Mouse (Mus musculus) heart, embryonic 12.5 days (tissue): ENCODE data around the gene Ctc1. TPM values are rescaled to one million over a fixed set of nuclear protein-coding genes. Genes with fewer than 3 reads are reported as not detected.
"Not testable (repeated sequence)": the region's sequence is repeated elsewhere in the genome, so short reads cannot be mapped to it uniquely, and the experiment has no call there.

Source experiments
- ATAC-seq: fragments of 200-750 bp; cut with Nextera tagmentation; 2 replicates; pipeline ENCODE4 v1.8.0; 2017; ENCODE audit warnings: moderate TSS enrichment, moderate library complexity; ENCODE audit not compliant: insufficient number of reproducible peaks, low FRiP score
- H3K27ac ChIP-seq: fragments of 300-500 bp; sonication (generic); 2 replicates; pipeline ENCODE4 v1.5.1; 2016; ENCODE audit warnings: mild to moderate bottlenecking, moderate library complexity; ENCODE audit not compliant: poor library complexity, severe bottlenecking
- H3K27me3 ChIP-seq: fragments of 300-500 bp; sonication (generic); replicated peaks from 2 replicates; pipeline ENCODE4 v1.6.1; 2016; ENCODE audit warnings: mild to moderate bottlenecking, moderate library complexity
- H3K36me3 ChIP-seq: fragments of 300-500 bp; sonication (generic); 2 replicates; pipeline ENCODE4 v1.6.1; 2016; ENCODE audit warnings: mild to moderate bottlenecking, moderate library complexity
- H3K4me1 ChIP-seq: fragments of 300-500 bp; sonication (generic); replicated peaks from 2 replicates; pipeline ENCODE4 v1.6.1; 2016; ENCODE audit warnings: mild to moderate bottlenecking
- H3K4me2 ChIP-seq: fragments of 300-500 bp; sonication (generic); 2 replicates; pipeline ENCODE4 v1.6.1; 2016; ENCODE audit warnings: mild to moderate bottlenecking, moderate library complexity
- H3K4me3 ChIP-seq: fragments of 300-500 bp; sonication (generic); 2 replicates; pipeline ENCODE4 v1.5.1; 2016; ENCODE audit warnings: mild to moderate bottlenecking
- H3K9ac ChIP-seq: fragments of 300-500 bp; sonication (generic); 2 replicates; pipeline ENCODE4 v1.6.1; 2016; ENCODE audit warnings: mild to moderate bottlenecking, moderate library complexity
- H3K9me3 ChIP-seq: fragments of 300-500 bp; sonication (generic); replicated peaks from 2 replicates; pipeline ENCODE4 v1.6.1; 2016; ENCODE audit warnings: mild to moderate bottlenecking, moderate library complexity
- WGBS: fragments of 180-500 bp; shearing (Covaris S2); methylation state at CpG from one replicate; pipeline ENCODE4 v1.1.7; 2016; 5-methylcytosine and 5-hydroxymethylcytosine counted together
- polyA plus RNA-seq: library from polyadenylated mRNA; unstranded; fragments of >200 nt; fragmentation: Nextera tagmentation; extraction: Ambion mirVana; gene quantifications from 2 replicates; pipeline ENCODE4 v1.2.1, GENCODE M21; 2016

Ctc1 gene
- polyA plus RNA-seq, 1 experiment from 2014 or later: 60.8 TPM

DNA sequence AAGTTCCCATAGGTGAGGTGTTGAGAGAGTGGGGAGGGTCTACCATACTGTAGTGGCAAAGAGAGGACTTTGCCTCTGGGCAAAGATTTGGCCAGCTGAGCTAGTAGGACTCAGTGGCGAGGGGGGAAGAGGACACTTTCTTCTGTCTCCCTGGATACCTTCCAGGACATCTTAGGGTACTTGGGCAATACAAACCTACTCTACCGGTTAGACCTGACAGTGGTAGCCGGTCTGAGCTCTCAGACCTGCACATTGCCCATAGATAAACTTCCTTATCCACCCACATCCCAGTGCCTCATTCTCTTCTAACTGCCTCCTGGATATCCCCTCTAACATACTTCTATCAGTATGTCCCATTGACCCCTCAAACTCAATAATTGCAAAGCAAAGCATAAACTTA is 34.8 kb upstream of the Ctc1 start:
- Histone ChIP-seq H3K9me3 (no peaks in the 10 kb centered on the region), H3K4me3 (no peak overlapping the region), H3K4me1 (0 out of 2 replicates have a peak, but pooled peaks cover 3% of the 10 kb centered on the region), H3K36me3 (0 out of 2 replicates have a peak, but pooled peaks cover 5% of the 10 kb centered on the region), H3K27me3 (no peaks in the 10 kb centered on the region), H3K27ac (no peak overlapping the region), H3K4me2 (no peak overlapping the region), H3K9ac (no peak overlapping the region)
- WGBS: 57% methylated on average over 3 of the region's 3 CpGs
- no peak for ATAC-seq

DNA sequence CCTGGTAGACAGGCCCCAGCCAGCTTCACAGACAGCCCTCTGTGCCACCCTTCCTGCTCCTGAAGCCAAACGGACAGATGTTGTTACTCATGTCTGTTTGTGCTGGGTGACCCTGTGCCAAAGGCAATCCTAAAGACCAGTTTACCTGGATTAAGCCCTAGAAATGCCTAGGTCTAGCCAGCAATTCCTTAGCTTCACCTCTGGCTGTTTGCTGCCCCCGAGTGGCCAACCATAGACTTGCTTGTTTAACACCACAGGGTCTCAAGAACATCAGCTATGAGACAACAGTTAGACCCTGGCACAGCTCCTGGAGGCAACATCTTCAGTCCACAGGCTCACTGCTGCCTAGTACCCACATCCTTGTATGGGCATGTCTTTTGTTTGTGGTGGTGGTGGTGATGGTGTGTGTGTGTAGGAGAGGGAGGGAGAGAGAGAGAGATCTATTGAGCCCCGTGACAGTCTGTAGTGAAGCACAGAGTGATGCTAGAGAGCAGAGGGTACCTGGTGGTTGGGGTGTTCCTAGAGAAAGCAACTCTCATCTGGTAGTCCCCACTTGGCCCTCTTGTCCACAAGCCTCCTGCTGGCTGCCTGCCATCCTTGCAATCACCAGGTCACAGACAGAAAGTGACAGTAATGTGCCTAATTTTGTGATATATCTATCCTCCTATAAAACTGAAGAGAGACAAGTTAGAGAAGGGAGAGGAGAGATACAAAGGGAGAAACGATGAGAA is 32.9 kb upstream of the Ctc1 start:
- H3K36me3 ChIP-seq: peaks cover 16% of the 10 kb centered on the region
- 0 out of 2 replicates have a peak overlapping the region, but pooled peaks have one; percentile 7 for H3K9ac ChIP-seq
- H3K9me3 ChIP-seq: no peaks in the 10 kb centered on the region
- ATAC-seq: no peak
- H3K4me2 ChIP-seq: no peak overlapping the region
- H3K4me3 ChIP-seq: no peak overlapping the region
- WGBS: 24% methylated on average over 4 of the region's 4 CpGs
- H3K4me1 ChIP-seq: 0 out of 2 replicates have a peak, but pooled peaks cover 3% of the 10 kb centered on the region
- no peaks in the 10 kb centered on the region for H3K27me3 ChIP-seq
- H3K27ac ChIP-seq: no peak overlapping the region

DNA sequence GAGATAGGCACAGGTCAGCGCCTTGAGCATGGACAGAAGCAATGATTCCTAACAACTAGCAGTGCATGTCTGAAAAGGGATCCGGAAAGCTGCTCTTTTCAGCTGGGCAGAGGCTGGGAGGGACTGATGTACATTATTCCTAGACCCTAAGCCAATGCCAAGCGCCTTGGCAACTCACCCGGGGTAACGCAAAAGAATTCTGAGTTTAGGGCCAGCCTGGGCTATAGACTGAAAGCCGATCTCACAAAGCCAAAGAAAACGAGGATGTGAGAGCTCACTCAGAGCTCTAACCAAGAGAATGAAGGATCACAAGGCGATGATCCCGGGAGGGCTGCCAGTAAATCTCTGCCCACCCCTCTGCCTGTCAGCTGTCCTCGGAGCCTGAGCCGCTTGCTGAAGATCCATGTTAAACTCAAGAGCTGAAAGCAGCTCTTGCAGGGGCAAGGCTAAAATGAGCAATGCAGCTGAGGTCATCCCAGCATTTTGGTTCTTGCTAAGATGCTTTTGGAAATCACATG is 28.3 kb upstream of the Ctc1 start:
- 90% methylated on average over 11 of the region's 11 CpGs for WGBS
- no peak overlapping the region for H3K4me3 ChIP-seq
- H3K36me3 ChIP-seq: peaks cover 59% of the 10 kb centered on the region
- H3K9me3 ChIP-seq: no peaks in the 10 kb centered on the region
- no peak overlapping the region for H3K9ac ChIP-seq
- H3K27me3 ChIP-seq: no peaks in the 10 kb centered on the region
- no peak overlapping the region for H3K4me2 ChIP-seq
- H3K27ac ChIP-seq: no peak overlapping the region
- no peaks in the 10 kb centered on the region for H3K4me1 ChIP-seq
- ATAC-seq: no peak

DNA sequence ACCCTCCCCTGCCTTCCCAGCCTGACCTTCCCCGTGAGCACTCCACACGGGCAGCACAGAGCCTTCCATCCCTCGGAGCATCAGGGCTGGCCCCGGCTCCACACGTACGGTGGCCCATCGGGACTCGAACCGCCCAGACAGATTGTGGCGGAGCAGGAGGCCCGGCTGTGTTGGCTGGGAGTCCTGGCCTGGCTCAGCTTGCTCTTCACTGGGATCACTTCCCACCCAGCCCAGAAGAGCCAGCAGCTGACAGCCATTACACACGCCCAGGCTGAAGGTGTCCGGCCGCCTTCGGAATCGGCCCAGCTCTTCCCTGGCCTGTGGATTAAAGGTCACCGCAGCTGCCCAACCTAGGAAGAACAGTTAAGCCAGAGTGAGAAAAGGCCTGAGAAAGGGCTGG is 27.4 kb upstream of the Ctc1 start:
- Histone ChIP-seq H3K27ac (no peak overlapping the region), H3K27me3 (no peaks in the 10 kb centered on the region), H3K9ac (no peak overlapping the region), H3K4me2 (no peak overlapping the region), H3K9me3 (no peaks in the 10 kb centered on the region), H3K4me1 (no peaks in the 10 kb centered on the region), H3K36me3 (peaks cover 69% of the 10 kb centered on the region), H3K4me3 (no peak overlapping the region)
- WGBS: 92% methylated on average over 17 of the region's 17 CpGs
- ATAC-seq: no peak

DNA sequence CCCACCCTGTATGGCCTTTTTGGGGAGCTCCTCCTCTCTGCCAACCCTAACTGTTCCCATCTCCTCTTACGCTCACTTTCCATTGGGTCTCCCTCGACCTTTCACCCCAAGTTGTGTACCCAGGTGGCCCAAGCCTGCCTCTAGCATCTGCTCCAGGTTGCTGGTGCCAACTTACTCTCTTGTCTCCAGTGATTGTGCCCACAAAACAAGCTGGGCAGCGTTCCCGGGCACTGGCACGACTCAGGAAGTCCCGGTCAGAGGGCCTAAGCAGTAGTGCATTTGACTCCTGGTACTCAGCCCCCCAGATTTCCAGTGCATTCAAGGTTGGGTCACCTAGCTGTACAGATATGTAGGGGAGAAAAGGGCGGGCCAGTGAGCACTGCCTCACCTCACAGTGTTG is 22.6 kb upstream of the Ctc1 start:
- H3K9me3 ChIP-seq: no peaks in the 10 kb centered on the region
- no peaks in the 10 kb centered on the region for H3K27me3 ChIP-seq
- WGBS: 90% methylated on average over 7 of the region's 7 CpGs
- no peak overlapping the region for H3K4me3 ChIP-seq
- H3K4me1 ChIP-seq: no peaks in the 10 kb centered on the region
- no peak overlapping the region for H3K27ac ChIP-seq
- H3K9ac ChIP-seq: no peak overlapping the region
- no peak overlapping the region for H3K4me2 ChIP-seq
- peaks cover 92% of the 10 kb centered on the region for H3K36me3 ChIP-seq
- ATAC-seq: no peak

DNA sequence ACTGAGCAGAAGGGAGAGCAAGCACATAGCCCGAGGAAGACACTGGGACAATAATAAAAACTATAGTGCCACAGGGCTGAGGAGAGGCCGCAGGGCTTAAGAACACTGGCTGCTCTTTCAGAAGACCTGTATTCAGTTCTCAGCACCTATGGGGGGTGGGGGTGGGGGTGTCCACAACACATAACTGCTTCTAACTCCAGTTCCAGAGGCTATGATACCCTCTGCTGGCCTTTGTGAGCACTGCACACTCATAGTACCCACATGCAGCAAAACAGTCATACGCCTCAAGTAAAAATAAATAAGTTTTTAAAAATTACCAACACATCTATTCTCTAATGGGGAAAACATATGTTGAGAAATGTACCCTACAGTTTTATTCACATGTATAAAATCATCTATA is 21.3 kb upstream of the Ctc1 start:
- ATAC-seq: no peak
- Histone ChIP-seq H3K36me3 (peaks cover 93% of the 10 kb centered on the region), H3K27me3 (no peaks in the 10 kb centered on the region), H3K4me1 (no peaks in the 10 kb centered on the region), H3K4me3 (no peak overlapping the region), H3K27ac (no peak overlapping the region), H3K9ac (no peak overlapping the region), H3K9me3 (no peaks in the 10 kb centered on the region), H3K4me2 (no peak overlapping the region)
- 95% methylated on average over 3 of the region's 3 CpGs for WGBS

DNA sequence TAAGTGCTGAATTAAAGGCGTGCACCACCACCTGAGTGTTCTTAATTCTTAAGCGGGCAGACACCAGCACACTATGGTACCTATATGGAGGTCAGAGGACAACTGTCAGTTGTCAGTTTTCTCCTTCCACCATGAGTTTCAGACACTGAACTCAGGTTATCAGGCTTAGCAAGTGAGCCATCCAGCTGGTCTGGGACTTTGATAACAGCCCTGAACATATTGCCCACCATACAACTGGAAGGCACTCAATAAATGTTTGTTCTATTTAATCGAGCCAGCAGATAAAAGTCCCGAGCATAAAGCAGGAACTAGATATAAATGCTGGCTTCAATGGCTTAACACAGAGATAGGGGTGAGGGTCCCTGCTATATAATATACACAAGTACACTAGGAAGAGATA is 18.6 kb upstream of the Ctc1 start:
- Histone ChIP-seq H3K4me2 (no peak overlapping the region), H3K27ac (no peak overlapping the region), H3K27me3 (no peaks in the 10 kb centered on the region), H3K36me3 (peaks cover 93% of the 10 kb centered on the region), H3K4me1 (no peaks in the 10 kb centered on the region), H3K9me3 (no peaks in the 10 kb centered on the region), H3K4me3 (no peak overlapping the region), H3K9ac (no peak overlapping the region)
- 82% methylated on average over 4 of the region's 4 CpGs for WGBS
- no peak for ATAC-seq

DNA sequence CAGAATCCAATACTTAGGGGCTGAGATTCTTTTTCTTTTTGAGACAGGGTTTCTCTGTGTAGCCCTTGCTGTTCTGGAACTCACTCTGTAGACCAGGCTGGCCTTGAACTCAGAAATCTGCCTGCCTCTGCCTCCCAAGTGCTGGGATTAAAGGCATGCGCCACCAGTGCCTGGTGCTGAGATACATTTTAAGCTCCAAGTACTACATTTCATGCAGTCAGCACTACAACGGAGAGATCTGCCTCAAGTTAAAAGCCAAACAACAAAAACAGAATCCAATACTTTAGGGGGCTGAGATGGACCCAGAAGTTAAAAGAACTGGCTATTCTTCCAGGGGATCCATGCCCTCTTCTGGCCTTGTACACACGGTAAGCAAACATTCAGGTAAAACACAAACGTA is 12.9 kb upstream of the Ctc1 start:
- H3K27me3 ChIP-seq, H3K4me1 ChIP-seq, H3K4me2 ChIP-seq, H3K27ac ChIP-seq, H3K4me3 ChIP-seq, H3K9ac ChIP-seq, H3K9me3 ChIP-seq, ATAC-seq: not testable (repeated sequence)
- H3K36me3 ChIP-seq: peaks cover 58% of the 10 kb centered on the region
- WGBS: 86% methylated on average over 4 of the region's 4 CpGs

DNA sequence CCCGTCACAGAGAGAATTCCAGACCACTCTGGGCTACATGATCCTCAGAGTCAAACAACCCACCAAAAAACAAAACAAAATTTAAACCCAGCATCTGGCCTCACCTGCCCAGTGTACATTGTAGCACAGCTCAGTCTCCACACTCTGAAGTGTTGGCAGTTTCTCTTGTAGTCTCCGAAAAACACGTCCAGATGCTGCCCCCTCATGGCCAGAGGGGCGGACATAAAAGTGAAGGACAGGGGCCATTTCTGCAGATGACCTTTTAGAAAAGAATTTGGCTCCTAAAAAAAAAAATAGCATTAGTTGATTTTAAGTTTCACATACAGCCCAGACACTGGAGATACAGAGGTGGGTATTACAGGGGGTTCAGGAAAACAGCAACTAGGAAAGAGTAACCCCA is 12.1 kb upstream of the Ctc1 start:
- Histone ChIP-seq H3K9me3 (no peaks in the 10 kb centered on the region), H3K4me1 (peaks cover 11% of the 10 kb centered on the region), H3K4me2 (no peak overlapping the region), H3K27me3 (no peaks in the 10 kb centered on the region), H3K27ac (no peak overlapping the region), H3K4me3 (no peak overlapping the region), H3K36me3 (peaks cover 50% of the 10 kb centered on the region), H3K9ac (no peak overlapping the region)
- 48% methylated on average over 4 of the region's 4 CpGs for WGBS
- ATAC-seq: no peak

DNA sequence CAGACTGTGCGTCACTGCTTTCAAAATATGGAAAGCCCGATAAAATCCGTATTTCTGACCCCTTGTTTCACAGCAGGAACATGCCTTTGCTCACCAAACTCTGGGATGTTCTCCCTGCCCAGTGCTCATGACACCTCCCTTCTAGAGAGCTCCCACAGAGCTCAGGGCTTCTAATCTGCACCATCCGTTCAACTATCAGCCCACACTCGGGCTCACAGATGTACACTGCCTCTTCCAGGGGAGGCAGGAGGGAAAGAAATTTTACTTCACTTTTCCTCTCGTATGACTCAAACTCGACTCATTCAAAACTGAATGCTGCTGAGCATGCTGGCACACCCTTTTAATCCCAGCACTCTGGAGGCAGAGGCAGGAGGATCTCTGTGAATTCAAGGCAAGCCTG is 10.5 kb upstream of the Ctc1 start:
- Histone ChIP-seq H3K36me3 (peaks cover 36% of the 10 kb centered on the region), H3K4me1 (peaks cover 11% of the 10 kb centered on the region), H3K4me3 (no peak overlapping the region), H3K9ac (no peak overlapping the region), H3K4me2 (no peak overlapping the region), H3K27me3 (no peaks in the 10 kb centered on the region), H3K9me3 (no peaks in the 10 kb centered on the region), H3K27ac (no peak overlapping the region)
- no peak for ATAC-seq
- 83% methylated on average over 7 of the region's 7 CpGs for WGBS

DNA sequence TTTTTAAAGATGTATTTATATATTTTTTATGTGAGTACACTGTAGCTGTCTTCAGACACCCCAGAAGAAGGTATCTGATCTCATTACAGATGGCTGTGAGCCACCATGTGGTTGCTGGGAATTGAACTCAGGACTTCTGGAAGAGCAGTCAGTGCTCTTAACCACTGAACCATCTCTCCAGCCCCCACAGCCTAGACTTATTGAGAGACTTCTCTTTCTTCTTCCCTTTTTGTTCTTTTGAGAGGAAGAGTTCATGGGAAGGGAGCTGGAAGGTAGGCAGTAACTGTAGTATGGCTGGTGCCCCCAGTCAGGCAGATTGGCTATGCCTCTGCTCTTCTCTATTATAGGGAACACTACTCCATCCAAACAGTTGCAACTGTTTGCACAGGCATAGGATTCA is 9.1 kb upstream of the Ctc1 start:
- H3K4me3 ChIP-seq, H3K4me2 ChIP-seq, ATAC-seq, H3K9ac ChIP-seq, H3K27me3 ChIP-seq, H3K27ac ChIP-seq, H3K9me3 ChIP-seq: not testable (repeated sequence)
- peaks cover 22% of the 10 kb centered on the region for H3K36me3 ChIP-seq
- H3K4me1 ChIP-seq: peaks cover 18% of the 10 kb centered on the region
